Mouse (Mus musculus) brown adipose tissue, adult 24 weeks (tissue): ENCODE data around the gene Grm4. TPM values are rescaled to one million over a fixed set of nuclear protein-coding genes. Genes with fewer than 3 reads are reported as not detected.
"Not testable (repeated sequence)": the region's sequence is repeated elsewhere in the genome, so short reads cannot be mapped to it uniquely, and the experiment has no call there.

Experiments used
- H3K27ac ChIP-seq: fragments of 200-500 bp; replicated peaks from 2 replicates; pipeline ENCODE4 v1.5.1; 2012; ENCODE audit warnings: low read depth, mild to moderate bottlenecking, low read length
- H3K4me1 ChIP-seq: fragments of 200-500 bp; 2 replicates; pipeline ENCODE4 v1.6.1; 2012; ENCODE audit warnings: low read length, mixed read lengths; ENCODE audit not compliant: control insufficient read depth, insufficient read depth, insufficient read length
- H3K4me3 ChIP-seq: fragments of 200-500 bp; 2 replicates; pipeline ENCODE4 v1.5.1; 2012; ENCODE audit warnings: low read depth, mild to moderate bottlenecking, low read length, moderate library complexity; ENCODE audit not compliant: insufficient read depth
- polyA plus RNA-seq: library from polyadenylated mRNA; stranded (reverse); fragments of >200 nt; gene quantifications from 2 replicates; pipeline ENCODE4 v1.2.4, GENCODE M21; 2012; ENCODE audit not compliant: missing spikeins, insufficient read depth, insufficient read length

Gene Grm4
- polyA plus RNA-seq, 1 experiment: not detected

- Histone ChIP-seq H3K4me1 (0 out of 2 replicates have a peak, but pooled peaks cover 3% of the 10 kb centered on the region), H3K27ac (no peak overlapping the region), H3K4me3 (no peak overlapping the region)
Measured at GRCm38 (mm10) chr17:27393432-27393831, 127.8 kb downstream of the Grm4 start.

- Histone ChIP-seq H3K27ac (no peak overlapping the region), H3K4me1 (0 out of 2 replicates have a peak, but pooled peaks cover 3% of the 10 kb centered on the region), H3K4me3 (no peak overlapping the region)
Measured at GRCm38 (mm10) chr17:27392918-27393317, 128.3 kb downstream of the Grm4 start.

- Histone ChIP-seq H3K27ac (no peak overlapping the region), H3K4me1 (0 out of 2 replicates have a peak, but pooled peaks cover 3% of the 10 kb centered on the region), H3K4me3 (no peak overlapping the region)
Measured at GRCm38 (mm10) chr17:27390019-27390418, 131.2 kb downstream of the Grm4 start.

GRCm38 (mm10) chr17:27389221-27390000, 131.8 kb downstream of the Grm4 start:
- Histone ChIP-seq H3K4me3 (no peak overlapping the region), H3K27ac (no peak overlapping the region), H3K4me1 (0 out of 2 replicates have a peak, but pooled peaks cover 3% of the 10 kb centered on the region)

- H3K4me3 ChIP-seq: no peak overlapping the region
- H3K4me1 ChIP-seq: no peaks in the 10 kb centered on the region
- H3K27ac ChIP-seq: no peak overlapping the region
Measured at GRCm38 (mm10) chr17:27386438-27386837, 134.8 kb downstream of the Grm4 start.

- Histone ChIP-seq H3K4me1 (no peaks in the 10 kb centered on the region), H3K4me3 (no peak overlapping the region), H3K27ac (no peak overlapping the region)
Measured at GRCm38 (mm10) chr17:27385513-27386261, 135.5 kb downstream of the Grm4 start.

GRCm38 (mm10) chr17:27382916-27383315, 138.3 kb downstream of the Grm4 start:
- Histone ChIP-seq H3K4me1 (no peaks in the 10 kb centered on the region), H3K4me3 (no peak overlapping the region), H3K27ac (no peak overlapping the region)

GRCm38 (mm10) chr17:27380911-27381459, 140.2 kb downstream of the Grm4 start:
- not testable (repeated sequence) for H3K27ac ChIP-seq, H3K4me1 ChIP-seq, H3K4me3 ChIP-seq

GRCm38 (mm10) chr17:27378977-27379376, 142.2 kb downstream of the Grm4 start:
- Histone ChIP-seq H3K27ac (no peak overlapping the region), H3K4me1 (no peaks in the 10 kb centered on the region), H3K4me3 (no peak overlapping the region)

GRCm38 (mm10) chr17:27377151-27377550, 144.1 kb downstream of the Grm4 start:
- Histone ChIP-seq H3K27ac (no peak overlapping the region), H3K4me1 (no peaks in the 10 kb centered on the region), H3K4me3 (no peak overlapping the region)

GRCm38 (mm10) chr17:27375551-27375950, 145.7 kb downstream of the Grm4 start:
- H3K27ac ChIP-seq: no peak overlapping the region
- no peaks in the 10 kb centered on the region for H3K4me1 ChIP-seq
- H3K4me3 ChIP-seq: no peak overlapping the region

Other genes starting within 250 kb of the Grm4 start
- gene Hmga1, start 35.1 kb upstream of the Grm4 start, polyA plus RNA-seq: 10.2 TPM in 1 of 2 replicates, not detected in the other
- gene AI413582, start 44.4 kb upstream of the Grm4 start, polyA plus RNA-seq: 11.1 and 15.6 TPM in 2 replicates
- gene Nudt3, start 102.1 kb upstream of the Grm4 start, polyA plus RNA-seq: 68.4 and 69.5 TPM in 2 replicates
- gene RPS10-NUDT3, start 113.8 kb upstream of the Grm4 start, polyA plus RNA-seq: not detected in 2 replicates
- gene Rps10, start 115.3 kb upstream of the Grm4 start, polyA plus RNA-seq: 671 and 765 TPM in 2 replicates
- not detected in 2 replicates for gene Pacsin1, start 134.1 kb upstream of the Grm4 start, polyA plus RNA-seq
- gene Spdef, start 207.6 kb upstream of the Grm4 start, polyA plus RNA-seq: not detected in 2 replicates